Mouse (Mus musculus): ENCODE results near the gene Frmd5.
"Not testable (repeated sequence)": the region's sequence is repeated elsewhere in the genome, so short reads cannot be mapped to it uniquely, and the experiment has no call there.

Gene Frmd5

DNA sequence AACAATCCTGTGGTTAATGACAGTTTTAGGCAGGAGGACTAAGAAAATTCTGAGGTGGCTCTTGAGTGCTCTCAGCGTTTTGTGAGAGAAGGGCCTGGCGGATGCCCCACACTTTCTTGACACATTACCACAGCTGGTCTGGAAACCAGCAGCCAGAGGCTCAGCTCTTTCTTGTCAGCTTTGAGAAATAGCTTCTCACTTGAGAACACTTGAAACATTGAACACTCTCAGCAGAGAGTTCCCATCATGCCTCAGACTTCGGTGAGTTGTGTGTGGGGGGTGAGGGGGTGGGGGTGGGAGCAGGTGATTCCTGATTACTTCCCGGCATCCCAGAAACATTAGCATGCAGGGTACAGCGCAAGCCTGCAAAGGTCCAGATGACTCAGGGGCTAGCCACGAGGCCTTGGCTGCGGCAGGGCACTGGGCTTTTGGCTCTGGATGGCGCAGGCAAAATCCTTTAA lies 231.1 kb downstream of the Frmd5 start:
- DNase-seq (ENCODE audit: low spot score): no peak

DNA sequence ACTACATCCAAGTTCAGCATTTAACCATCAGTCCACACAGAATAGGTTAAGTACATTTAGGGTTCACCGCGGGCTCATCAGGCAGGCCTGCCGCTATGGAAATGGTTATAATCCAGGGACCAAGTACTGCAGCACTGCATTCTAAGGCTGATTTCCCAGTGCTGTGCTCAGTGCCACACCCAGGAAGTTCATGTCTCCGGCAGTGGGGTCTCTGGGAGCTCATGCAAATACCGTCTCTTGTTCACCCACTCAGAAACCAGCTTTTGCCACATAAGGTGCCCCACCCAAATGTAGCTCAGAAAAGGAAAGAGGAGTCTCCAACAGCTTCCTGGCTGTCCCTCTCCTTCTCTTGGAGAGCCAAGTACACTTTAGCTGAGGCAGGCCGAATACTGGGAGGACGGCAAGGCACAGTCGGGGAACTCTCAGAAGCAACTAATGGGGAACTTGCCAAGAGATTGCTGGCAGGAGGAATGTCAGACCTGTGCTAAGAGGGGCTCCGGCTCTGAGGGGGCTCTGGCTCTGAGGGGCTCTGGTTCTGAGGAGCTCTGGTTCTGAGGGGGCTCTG lies 232.7 kb downstream of the Frmd5 start:
- no peak for DNase-seq (ENCODE audit: low spot score)

DNA sequence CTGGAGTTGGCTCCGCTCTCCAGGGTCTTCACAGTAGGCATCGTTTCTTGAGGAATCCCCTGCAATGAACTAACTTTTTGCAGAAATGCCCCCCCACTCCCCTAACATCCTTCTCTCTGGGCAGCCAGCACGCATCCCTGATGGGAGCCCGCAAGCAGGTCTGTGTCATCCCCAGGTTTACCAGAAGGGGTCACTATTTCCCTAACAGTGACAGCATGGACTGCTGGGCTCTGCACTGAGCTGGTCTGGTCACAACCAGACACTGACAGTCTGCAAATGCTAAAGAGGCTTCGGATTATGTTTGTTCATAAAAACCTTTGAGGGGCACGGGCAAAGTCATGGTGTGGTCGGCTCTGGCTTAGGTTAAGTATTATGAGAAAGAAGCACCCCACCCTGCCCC lies 235.1 kb downstream of the Frmd5 start:
- peak; percentile 70 for DNase-seq (ENCODE audit: low spot score)

DNA sequence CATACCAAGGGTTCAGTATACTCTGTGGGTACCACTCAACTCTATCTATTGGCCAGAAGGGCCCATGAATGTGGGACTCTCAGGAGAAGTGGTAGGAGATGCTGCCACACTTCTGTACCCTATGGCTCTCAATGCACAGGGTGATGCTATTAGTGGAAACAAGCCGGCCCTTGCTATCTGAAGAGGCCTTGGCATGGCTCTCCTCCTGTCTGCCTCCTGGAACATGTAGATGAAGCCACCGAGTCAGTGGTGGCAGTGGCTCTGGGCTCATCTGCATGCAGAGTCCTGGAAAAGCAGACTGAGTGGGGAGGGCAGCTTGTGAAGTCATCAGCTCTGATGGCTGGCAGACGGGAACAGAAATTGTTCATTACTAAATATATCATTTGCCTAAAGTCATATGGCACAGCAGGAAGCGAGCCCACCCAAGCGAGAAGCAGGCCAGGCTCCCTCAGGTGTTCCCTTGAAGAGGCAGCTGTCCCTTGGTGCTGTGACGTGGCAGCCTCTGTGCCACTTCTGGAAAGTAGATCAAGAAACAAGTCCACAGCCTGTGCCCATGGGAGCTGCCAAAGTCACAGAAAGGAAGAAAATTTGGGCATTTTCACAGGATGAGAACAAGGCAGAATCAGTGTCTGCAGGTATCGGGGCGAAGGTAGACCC lies 235.8 kb downstream of the Frmd5 start:
- DNase-seq (ENCODE audit: low spot score): no peak

DNA sequence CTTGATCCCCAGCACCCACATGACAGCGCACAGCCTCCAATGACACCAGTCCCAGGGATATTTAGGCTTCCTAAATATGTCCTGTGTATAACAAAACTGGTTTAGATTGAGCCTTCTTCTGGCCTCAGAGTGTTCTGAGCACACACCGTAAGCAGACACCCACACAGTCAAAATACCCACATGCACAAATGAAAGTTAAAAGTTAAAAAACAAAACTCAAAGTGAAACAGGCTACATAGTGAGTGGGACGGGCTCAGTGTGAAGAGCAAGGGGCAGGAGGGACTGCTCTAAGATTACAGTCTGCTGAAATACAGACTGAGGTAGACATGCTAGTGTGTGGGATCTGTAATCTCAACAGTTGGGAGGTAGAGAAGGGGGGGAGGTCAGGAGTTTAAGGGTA lies 236.8 kb downstream of the Frmd5 start:
- no peak for DNase-seq (ENCODE audit: low spot score)

DNA sequence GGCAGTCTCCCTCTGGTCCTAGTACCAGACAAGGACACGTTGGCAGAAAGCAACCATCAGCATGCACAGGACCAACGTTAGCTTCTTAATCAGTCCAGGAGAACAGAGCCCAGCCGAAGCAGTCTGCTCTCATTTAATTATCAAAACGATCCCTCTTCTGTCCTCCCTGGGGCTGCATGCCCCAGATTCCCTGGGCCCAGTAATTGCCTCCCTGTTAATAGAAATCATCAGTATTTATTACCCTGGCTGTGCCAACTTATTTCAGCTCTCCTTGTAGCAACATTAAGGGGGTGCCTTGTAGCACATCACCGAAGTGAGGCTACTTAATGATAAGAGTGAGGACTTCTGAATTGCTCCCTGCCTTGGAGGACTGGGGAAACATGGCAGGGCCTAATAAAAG lies 241.0 kb downstream of the Frmd5 start:
- no peak for DNase-seq (ENCODE audit: low spot score)

DNA sequence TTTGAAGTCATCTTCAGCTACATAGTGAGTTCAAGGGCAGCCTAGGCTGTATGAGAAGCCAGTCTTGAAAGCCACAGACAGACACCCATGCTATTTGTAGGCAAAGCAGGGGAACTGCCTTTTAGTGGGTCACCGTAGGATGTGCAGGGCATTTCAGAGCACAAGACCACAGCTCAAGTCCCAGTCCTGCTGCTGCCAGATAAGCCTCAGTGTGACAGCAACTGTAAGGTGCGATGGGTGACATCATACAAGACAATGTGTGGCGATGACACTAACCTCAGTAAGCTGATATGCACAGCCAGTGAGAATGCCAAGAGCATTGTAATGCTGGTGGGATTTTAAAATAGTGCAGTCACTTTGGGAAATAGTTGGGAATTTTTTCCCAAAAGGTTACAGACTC lies 243.8 kb downstream of the Frmd5 start:
- DNase-seq (ENCODE audit: low spot score): no peak

DNA sequence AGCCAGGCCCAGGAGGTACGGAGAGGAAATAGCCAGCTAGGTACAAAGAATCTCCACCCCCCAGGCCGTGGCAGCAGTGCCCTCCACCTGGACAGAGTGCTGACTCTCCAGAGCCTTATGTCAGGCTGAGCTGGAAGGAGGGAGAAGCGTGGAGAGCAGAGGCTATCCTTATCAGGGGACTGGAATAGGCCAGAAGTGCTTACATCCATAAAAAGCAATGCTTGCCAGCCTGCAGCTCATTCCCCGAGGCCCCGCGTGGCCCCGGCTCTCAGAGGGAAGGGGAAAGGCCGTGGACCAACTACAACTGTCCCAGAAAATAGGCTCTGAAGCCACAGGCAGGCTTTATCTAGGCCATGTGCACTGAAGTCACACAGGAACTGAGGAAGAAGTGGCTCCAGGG lies 255.6 kb downstream of the Frmd5 start:
- no peak for DNase-seq (ENCODE audit: low spot score)

DNA sequence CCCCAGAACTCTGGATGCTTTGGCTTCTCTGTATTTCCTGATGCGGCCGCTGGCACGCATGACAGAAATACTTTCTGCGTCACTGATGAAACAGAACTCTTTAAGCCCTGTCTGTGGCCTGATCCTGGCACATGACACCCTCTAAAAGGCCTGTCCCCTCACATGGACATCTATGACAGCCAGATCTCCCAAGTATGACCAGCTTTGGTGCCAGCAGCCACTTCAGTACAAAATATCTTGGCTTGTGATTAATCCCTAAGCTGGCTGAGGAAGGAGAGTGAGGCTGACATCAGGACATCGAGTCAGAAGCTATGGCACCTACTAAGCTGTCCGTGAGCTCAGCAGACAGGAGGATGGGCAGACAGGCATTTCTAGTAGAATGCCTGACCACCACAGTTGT lies 257.3 kb downstream of the Frmd5 start:
- DNase-seq (ENCODE audit: low spot score): no peak

DNA sequence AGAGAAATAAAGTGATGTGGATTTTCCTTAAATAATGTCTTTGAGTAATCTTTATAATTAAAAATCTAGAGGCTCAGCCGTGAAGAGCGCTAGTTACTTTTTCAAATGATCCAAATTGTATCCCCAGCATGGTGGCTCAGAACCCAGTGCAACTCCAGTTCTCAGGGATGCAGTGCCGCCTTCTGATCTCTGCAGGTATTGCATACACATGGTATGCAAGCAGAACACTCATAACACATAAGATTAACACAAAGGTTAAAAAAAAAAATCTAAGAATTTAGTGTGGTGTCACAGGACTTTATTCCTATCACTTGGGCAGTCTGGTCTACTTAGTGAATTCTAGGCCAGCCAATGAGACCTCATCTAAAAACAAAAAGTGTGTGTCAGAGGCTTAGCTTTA lies 262.1 kb downstream of the Frmd5 start:
- no peak for DNase-seq (ENCODE audit: low spot score)

DNA sequence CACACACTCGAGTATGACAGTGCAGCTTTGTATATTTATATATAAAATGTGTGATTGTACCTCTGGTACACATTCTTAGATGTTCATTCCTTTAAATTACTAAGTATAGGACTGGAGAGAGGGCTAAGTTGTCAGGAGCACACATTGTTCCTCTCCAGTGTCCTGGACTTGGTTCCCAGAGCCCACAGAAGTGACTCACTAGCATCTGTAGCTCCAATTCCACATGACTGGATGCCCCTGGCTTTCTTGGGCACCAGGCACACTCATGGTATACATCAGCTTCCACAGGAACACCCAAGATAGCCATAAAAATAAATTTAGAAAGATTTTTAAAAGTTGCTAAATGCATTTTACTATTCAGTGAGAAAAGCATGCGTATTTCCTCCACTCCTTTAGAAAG lies 281.8 kb downstream of the Frmd5 start:
- DNase-seq (ENCODE audit: low spot score): no peak

DNA sequence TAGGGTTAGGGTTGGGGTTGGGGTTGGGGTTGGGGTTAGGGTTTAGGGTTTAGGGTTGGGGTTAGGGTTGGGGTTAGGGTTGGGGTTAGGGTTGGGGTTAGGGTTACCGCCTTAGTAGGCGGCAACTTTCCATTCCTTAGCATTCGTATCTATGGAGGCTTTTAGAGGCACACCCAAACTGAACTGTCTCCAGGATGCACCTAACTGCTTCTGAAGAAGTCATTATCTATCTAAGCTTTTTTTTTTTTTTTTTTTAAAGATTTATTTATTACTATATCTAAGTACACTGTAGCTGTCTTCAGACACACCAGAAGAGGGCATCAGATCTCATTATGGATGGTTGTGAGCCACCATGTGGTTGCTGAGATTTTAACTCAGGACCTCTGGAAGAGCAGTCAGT lies 284.1 kb downstream of the Frmd5 start:
- DNase-seq (ENCODE audit: low spot score): not testable (repeated sequence)

DNA sequence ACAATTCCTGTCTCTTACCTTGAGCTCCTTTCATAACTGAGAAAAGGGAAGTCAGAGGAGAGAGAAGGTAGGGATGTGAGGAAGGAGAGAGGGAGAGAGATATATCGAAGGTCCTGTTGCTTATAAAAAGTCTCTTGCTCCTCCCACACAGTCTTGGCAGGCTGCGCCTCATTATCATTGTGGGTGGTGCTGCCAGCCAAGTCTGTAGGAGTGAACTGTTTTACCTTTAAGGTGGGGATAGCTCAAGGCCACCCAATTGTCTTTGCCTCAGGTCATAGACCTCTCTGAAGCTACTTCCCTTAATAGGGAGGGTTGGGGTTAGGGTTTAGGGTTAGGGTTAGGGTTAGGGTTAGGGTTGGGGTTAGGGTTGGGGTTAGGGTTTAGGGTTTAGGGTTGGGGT lies 284.9 kb downstream of the Frmd5 start:
- DNase-seq (ENCODE audit: low spot score): no peak

DNA sequence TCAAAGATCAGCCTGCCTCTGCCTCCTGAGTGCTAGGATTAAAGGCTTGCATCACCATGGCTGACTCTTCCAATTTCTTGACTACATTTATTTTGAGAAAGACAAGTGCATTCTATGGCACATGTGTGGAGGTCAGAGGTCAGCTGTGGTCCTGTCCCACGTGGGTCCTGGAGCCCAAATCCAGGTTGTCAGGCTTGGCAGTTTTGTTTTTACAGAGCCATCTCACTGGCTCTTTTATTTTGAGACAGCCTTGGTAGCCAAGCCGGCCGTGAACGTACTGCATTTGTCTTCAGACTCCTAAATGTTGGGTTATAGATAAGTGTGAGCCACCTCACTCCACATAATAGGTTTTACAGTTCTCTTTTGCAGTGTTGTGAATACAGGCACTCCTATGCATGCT lies 288.2 kb downstream of the Frmd5 start:
- DNase-seq (ENCODE audit: low spot score): not testable (repeated sequence)

DNA sequence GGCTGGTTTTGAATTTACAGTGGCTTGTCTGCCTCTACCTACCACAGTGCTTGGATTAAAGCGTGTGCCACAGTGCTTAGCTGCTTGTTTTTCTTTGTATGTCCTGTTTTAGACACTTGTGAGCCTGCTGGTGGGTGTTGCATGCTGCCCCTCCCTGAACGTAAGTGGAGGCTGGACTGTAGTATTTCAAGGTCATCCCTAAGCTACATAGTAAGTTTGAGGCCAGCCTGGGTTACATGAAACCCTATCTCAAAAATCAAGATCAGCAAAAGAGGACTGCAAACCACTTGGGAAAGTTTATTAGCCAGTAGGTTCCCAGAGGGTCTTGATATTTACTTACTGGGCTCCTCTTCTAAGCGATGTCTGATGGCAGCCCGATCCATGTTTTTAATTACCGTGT lies 288.8 kb downstream of the Frmd5 start:
- DNase-seq (ENCODE audit: low spot score): no peak

DNA sequence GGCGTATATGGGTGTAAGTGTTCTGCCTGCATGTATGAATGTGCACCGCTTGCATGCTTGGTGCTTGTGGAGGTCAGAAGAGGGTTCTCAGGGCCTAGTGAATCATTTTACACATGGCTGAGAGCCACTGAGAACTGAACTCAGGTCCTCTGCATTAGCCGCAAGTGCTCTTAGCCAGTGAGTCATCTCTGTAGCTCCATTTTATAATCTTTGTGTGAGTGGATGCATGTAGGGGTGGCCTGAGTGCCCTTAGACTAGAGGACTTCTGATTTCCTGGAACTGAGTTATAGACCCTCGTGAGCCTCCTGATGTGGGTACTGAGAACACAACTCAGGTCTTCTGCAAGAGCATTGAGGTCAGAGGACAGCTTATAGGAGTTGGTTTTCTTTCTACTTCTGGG lies 292.7 kb downstream of the Frmd5 start:
- DNase-seq (ENCODE audit: low spot score): no peak

DNA sequence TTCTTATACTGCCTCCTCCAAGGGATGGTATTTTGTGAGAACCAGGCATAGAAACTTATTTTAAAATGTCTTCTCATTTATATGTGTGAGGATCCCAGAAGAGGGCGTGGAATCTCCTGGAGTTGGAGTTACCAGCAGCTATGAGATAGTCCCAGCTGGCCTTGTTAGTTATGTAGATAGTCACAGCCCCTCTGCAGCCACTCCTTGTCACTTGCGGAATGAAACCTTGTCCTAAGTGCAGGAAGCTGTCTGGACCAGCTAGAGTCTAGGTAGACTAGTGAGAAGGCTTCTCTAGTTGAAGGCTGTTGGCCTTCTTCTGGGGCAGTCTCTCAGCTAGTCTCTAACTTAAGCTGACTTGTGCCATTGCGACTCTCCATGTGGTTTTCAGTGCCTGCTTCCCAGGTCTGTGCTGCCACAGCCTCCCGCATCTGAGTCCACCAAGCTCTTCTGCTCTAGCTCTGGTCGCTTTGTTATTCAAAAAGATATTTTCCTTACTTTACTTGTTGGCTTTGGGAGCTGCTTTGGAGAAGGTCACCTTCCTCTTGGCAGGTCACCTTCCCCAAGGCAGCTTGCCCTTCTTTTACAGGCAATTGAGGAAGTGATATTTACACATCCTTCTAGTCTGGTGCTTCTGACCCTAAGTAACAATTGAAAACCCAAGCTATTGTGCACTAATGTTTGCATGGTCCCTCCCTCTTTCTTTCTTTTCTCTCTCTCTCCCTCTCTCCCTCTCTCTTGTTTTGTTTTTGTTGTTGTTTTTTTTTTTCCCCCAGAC lies 293.7 kb downstream of the Frmd5 start:
- DNase-seq (ENCODE audit: low spot score): not testable (repeated sequence)

DNA sequence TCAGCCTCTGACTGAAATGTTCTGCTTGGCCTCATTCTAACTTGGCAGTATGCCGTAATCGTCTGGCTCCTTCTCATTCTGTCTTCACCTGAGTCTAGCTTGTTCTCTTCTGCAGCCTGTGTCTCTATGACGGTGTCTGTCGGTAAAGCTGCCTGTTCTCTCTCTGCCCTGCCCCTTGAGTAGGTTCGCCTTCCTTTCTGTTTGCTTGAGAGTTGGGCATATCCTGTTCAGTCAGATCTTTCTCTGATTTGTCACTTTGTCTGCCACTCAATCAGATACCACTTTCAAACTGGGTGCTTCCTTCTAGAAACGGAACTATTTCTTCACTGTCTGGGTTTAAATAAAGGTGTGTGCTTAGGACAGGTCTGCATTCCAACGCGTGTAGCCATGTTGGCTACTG lies 295.5 kb downstream of the Frmd5 start:
- DNase-seq (ENCODE audit: low spot score): no peak

DNA sequence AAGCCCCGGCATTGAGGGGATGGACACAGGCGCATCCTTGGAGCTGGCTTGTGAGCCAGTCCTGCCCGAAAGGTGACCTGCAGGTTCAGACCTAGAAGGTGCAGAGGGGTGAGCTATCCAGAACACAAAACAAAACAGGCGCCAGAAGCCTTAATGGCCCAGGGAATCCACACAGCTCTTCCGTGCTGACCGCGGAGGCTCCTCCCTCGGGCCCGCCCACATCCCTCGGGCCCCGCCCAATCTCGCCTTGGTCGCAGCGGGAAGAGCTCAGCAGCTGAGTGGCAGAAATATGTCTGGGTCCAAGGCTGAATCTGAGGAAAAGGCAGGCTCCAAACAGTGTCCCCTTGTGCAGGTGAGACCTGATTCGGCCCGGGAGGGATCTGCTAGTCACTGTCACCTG lies 297.3 kb downstream of the Frmd5 start:
- DNase-seq (ENCODE audit: low spot score): peak; percentile 75

DNA sequence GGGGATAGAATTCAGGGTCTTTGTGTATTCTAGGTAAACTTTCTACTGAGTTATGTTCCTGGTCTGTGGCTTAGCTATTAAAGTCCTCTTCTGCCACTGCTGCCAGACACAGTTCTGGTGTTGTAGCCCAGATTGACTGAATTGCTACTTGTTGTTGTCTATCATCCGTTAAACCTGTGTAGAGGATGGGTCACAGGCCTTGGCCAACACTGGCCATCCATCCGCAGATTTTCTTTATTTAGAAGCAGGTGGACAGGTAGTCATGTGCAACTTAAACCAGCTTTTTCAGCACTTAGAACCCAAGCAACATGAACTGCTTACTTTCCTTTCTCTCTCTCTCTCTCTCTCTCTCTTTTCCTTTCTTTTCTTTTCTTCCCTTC lies 298.9 kb downstream of the Frmd5 start:
- no peak for DNase-seq (ENCODE audit: low spot score)

DNA sequence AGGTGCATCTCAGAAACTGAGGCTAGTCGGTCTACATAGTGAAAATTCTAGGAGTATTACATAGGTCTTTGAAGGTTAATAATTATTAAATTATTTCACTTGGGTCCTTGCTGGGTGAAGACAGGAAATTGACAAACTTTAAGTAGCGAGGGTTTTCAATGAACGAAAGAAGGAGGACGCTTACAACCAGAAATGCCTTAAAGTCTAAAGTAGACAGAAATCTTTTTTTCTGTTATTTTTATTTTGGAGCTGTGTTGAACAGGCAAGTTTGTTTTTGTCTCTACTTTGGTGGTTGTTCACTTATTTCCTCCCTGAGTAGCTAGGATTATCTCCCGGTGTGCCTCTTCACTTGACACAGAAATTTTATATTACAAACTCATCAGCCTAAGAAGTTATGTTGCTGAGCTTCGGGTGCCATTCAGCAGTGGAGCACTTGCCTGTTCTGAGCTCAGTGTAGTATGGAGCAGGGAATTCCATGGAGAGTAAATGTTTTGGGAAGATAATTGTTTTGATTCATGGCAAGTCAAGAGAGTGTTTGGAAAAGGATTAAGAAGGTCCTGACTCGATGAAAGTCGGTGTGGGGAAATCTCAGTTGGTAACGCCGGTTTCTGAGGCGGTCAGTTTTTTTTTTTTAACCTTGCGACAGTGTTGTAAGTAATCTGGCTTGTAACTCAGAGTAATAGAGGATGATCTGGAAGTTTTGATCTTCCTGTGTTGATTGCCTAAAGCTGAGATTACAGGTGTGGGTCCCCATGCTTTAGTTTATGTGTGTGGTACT lies 299.5 kb downstream of the Frmd5 start:
- no peak for DNase-seq (ENCODE audit: low spot score)

DNA sequence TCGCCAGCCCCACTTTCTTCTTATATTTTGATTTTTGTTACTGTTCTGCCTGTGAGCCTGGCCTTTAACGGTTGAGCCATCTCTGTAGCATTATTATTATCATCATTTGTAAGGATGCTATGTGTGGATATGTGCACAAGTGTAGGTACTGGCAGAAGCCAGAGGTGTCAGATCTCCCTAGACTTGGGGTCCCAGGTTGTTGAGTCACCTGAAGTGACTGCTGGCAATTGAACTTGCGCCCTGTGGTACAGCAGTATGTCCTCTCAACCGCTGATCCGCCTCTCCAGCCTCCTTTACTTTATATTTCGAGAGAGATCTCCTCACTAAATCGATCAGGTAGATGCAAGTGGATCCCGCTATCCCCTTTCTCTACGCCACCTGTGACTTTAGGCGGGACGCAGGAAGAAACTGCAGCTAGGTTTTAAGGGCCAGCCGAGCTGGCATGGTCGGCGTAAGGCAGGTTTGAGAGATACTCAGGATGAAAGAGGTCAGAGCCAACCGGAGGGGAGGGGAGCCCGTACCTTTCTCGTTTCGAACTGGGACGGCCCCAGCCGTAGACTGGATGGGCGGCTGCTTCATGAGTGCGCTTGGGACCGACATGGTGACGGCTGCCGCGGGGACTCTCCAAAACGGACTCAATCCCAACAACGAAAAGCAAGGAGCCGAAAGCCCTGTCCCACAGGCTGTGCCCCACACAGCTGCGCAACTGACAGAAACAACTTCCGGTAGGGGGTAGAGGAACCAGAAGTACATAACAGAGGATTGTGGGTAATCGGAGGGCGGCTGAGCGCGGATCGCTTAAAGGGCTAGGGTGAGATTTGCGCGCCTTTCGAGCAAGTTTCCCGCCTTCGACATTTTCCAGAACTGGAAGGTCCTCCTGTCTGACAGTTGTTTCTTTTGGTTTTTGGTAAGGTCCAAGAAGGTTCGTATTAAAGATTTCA lies 300.7 kb downstream of the Frmd5 start, which contains the start of the genes Mfap1a and Wdr76:
Gene Mfap1a (minus strand): TSS at position 724 of the 941 bp plus-strand sequence.
Gene Wdr76 (plus strand): TSS at position 782 of the 941 bp plus-strand sequence.
- DNase-seq (ENCODE audit: low spot score): peak; percentile 75

All from ovary, postnatal 36 days (tissue).